Mouse (Mus musculus) liver, postnatal 0 days (tissue): ENCODE results near the gene Ate1.

ENCODE experiments used
- CTCF ChIP-seq: sonication (generic); IDR thresholded peaks from 2 replicates; pipeline ENCODE4 v1.5.1; 2016; ENCODE audit warnings: antibody characterized with exemption, low read depth
- EP300 ChIP-seq: IDR thresholded peaks from 2 replicates; pipeline ENCODE4 v1.6.1; 2016; ENCODE audit warnings: antibody characterized with exemption, low read depth, mild to moderate bottlenecking

DNA sequence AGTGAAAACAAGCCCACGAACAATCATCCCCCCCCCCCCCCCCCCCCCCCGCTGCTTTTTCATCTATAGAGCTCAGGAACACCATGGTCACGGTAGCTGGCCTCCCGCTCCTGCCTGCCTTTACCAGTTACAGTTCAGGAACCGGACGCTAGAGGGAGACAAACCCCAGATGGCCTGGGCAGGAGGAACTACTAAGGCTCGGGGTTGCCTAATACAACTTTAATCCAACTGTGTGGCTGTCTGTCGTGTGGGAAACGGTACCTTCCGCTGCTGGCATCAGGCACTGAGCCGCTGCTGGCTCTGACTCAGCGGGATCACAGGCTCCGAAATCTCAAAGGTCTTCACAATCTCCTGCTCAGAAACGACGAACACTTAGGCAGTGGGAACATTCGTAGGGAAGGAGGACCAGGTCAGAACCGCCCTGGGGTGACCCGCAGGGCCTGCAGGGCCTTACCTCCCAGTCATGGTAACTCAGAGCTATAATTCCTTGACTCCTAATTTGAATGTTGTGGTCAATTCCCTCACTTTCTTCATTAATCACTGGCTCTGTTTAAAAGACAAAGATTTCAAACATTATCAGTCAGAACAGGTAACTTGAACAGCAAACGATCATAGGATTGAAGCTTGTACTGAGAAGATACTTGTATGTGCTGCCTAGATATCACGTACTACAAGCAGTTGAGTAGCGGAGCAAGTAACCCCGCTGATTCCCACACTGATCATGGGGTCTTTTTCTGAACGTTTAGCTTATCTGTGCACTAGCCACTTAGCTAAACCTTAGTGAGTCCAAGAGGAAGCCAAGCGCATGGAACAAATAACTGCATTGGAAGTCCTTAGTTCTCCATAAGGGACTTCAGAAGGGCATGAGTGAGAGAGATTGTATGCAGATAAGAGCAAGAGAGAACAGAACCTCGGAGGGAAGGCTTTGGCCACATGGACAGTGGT is 13.4 kb upstream of the Ate1 start:
- peak; percentile 96 for TF ChIP-seq CTCF
- TF ChIP-seq EP300, result no peak
